Comparison of ENCODE assay signal across 8 mouse cellular contexts in the genomic region with DNA sequence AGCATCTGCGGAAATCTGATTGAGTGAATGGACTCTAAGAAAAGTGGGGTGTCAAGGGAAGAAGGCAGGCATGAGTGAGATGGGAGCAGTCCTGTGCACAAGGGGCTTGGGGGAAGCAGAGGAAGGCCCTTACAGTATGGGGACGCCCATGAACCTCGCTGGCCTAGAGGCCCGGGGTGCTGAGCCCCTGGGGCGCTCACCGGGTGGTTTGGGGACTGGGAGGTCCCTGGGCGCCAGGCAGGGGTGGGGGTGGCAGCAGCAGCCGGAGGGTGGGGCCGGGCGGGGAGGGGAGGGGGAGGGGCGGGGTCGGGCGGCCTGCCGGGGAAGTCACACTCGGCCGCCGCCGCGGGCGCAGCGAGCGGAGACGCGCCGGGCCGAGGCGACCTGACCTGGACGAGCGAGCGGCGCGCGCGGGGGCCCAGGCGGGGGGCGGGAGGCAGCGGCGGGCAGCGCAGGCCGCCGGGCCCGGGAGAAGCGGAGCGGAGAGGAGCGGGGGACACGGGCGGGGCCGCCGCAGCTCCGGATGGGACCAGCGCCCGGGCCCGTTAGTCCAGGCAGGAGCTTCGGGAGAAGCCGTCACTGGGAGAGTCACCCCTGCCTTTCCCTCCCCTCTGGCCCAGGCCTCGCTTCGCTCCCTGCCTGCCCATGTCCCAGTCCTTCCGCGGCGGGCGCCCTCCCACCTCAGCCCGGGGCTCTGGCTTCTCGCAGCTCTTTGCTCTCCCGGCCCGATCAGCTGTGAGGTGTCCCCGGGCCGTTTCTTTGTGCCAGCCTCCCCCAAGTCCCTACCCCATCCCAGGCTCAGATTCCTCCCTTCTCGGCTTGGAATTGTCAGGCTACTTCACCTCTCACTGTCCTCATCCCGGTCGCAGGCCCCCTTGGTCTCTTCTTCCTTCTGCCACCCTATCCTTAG. TPM values are rescaled to one million over a fixed set of nuclear protein-coding genes. Genes with fewer than 3 reads are reported as not detected.
DNase-seq lines count a peak whose midpoint lies in the region; ATAC-seq and TF ChIP-seq lines count a peak whose summit lies in the region.

A gene (plus strand): TSS at position 890 of the 910 bp plus-strand sequence.

- POLR2A ChIA-PET in Patski (lab: Charles Lee) = interaction anchor here (1.0 to 1.8 kb wide), 3 partner anchors 24 to 37 kb away, joined by 3 to 5 read pairs (median 4); no protein-coding TSS in a partner anchor

- 1% methylated on average over 50 of the region's 70 CpGs for WGBS in intestine, embryonic 16.5 days
- 4% methylated on average over 35 of the region's 70 CpGs for WGBS in liver, embryonic 11.5 days
- under 1% methylated on average over 41 of the region's 70 CpGs for WGBS in neural tube, embryonic 11.5 days

- peak within 1 kb of the TSS; percentile 82; the same call in 1 of the 2 replicates for H3K27ac ChIP-seq in cortical plate, adult 2 months (ENCODE audit: insufficient read depth, low read length)
- peak within 1 kb of the TSS; percentile 43 for H3K27ac ChIP-seq in intestine, embryonic 16.5 days (ENCODE audit: low read length)
- H3K27ac ChIP-seq in liver, embryonic 11.5 days (ENCODE audit: low read depth, low read length) = no peak within 1 kb of the TSS
- peak within 1 kb of the TSS; percentile 87 for H3K27ac ChIP-seq in neural tube, embryonic 11.5 days (ENCODE audit: low read depth, low read length)

- H3K4me1 ChIP-seq in cortical plate, adult 2 months (ENCODE audit: control insufficient read depth, insufficient read depth, low read length) = no peaks in the 10 kb centered on the region
- H3K4me1 ChIP-seq in intestine, embryonic 16.5 days (ENCODE audit: control insufficient read depth, insufficient read depth, low read length) = peaks cover 9% of the 10 kb centered on the region
- 0 out of 2 replicates have a peak, but pooled peaks cover 8% of the 10 kb centered on the region for H3K4me1 ChIP-seq in liver, embryonic 11.5 days (replicated peaks; ENCODE audit: control insufficient read depth, insufficient read depth, low read length)
- peaks cover 16% of the 10 kb centered on the region for H3K4me1 ChIP-seq in neural tube, embryonic 11.5 days (ENCODE audit: control insufficient read depth, insufficient read depth, low read length)

- peak within 1 kb of the TSS; percentile 83 for H3K4me3 ChIP-seq in cortical plate, adult 2 months (ENCODE audit: insufficient read depth, low read length)
- H3K4me3 ChIP-seq in intestine, embryonic 16.5 days (ENCODE audit: low read length) = peak within 1 kb of the TSS; percentile 62
- H3K4me3 ChIP-seq in liver, embryonic 11.5 days (ENCODE audit: low read depth, low read length) = peak within 1 kb of the TSS; percentile 64
- peak within 1 kb of the TSS; percentile 63 for H3K4me3 ChIP-seq in neural tube, embryonic 11.5 days (ENCODE audit: low read depth, low read length)

- H3K27me3 ChIP-seq in Patski = no peaks in the 10 kb centered on the region
- 0 out of 2 replicates have a peak, but pooled peaks cover 3% of the 10 kb centered on the region for H3K27me3 ChIP-seq in intestine, embryonic 16.5 days (replicated peaks; ENCODE audit: control insufficient read depth, insufficient read depth, low read length)
- H3K27me3 ChIP-seq in liver, embryonic 11.5 days (replicated peaks; ENCODE audit: control insufficient read depth, insufficient read depth, low read length) = peaks cover 26% of the 10 kb centered on the region
- H3K27me3 ChIP-seq in neural tube, embryonic 11.5 days (ENCODE audit: control insufficient read depth, insufficient read depth, low read length) = 0 out of 2 replicates have a peak, but pooled peaks cover 2% of the 10 kb centered on the region

- no peaks in the 10 kb centered on the region for H3K9me3 ChIP-seq in intestine, embryonic 16.5 days (ENCODE audit: control insufficient read depth, low read length)
- no peaks in the 10 kb centered on the region for H3K9me3 ChIP-seq in liver, embryonic 11.5 days (ENCODE audit: control insufficient read depth, low read length)
- H3K9me3 ChIP-seq in neural tube, embryonic 11.5 days (ENCODE audit: control insufficient read depth, low read length) = no peaks in the 10 kb centered on the region

- CTCF ChIA-PET in Patski (lab: Charles Lee) = interaction anchor here (1.0 to 1.8 kb wide), 9 partner anchors 13 to 113 kb away, joined by 3 to 15 read pairs (median 4); a partner anchor contains a TSS

- ATAC-seq in Patski = peak; percentile 26
- ATAC-seq in granulocyte monocyte progenitor cell, adult 5-6 weeks (replicated peaks; ENCODE audit: poor library complexity, severe bottlenecking) = peak; percentile 23; the same call in 1 of the 2 replicates
- peak; percentile 69 for ATAC-seq in intestine, embryonic 16.5 days
- ATAC-seq in liver, embryonic 11.5 days (replicated peaks; ENCODE audit: low FRiP score) = peak; percentile 39
- peak; percentile 49 for ATAC-seq in neural tube, embryonic 11.5 days (ENCODE audit: insufficient read depth, low FRiP score, low TSS enrichment)
- ATAC-seq in monocyte, adult 5-6 weeks (replicated peaks; ENCODE audit: insufficient number of reproducible peaks, low FRiP score, low TSS enrichment, poor library complexity, severe bottlenecking) = no peak

- no peak for TF ChIP-seq POLR2A in cortical plate, adult 2 months (IDR thresholded peaks at IDR 0.05; ENCODE audit: extremely low read depth, insufficient read depth, low read length)

- peak within 1 kb of the TSS; percentile 81 for H3K9ac ChIP-seq in intestine, embryonic 16.5 days (ENCODE audit: low read depth, low read length)
- H3K9ac ChIP-seq in liver, embryonic 11.5 days (ENCODE audit: low read depth, low read length) = peak within 1 kb of the TSS; percentile 71
- H3K9ac ChIP-seq in neural tube, embryonic 11.5 days (ENCODE audit: low read length) = peak within 1 kb of the TSS; percentile 95

- no peaks in the 10 kb centered on the region for H3K36me3 ChIP-seq in intestine, embryonic 16.5 days (ENCODE audit: control insufficient read depth, insufficient read depth, low read length)
- no peaks in the 10 kb centered on the region for H3K36me3 ChIP-seq in liver, embryonic 11.5 days (ENCODE audit: control insufficient read depth, insufficient read depth, low read length)
- no peaks in the 10 kb centered on the region for H3K36me3 ChIP-seq in neural tube, embryonic 11.5 days (ENCODE audit: control insufficient read depth, insufficient read depth, low read length)

- peak within 1 kb of the TSS; percentile 85 for H3K4me2 ChIP-seq in intestine, embryonic 16.5 days (ENCODE audit: low read depth, low read length)
- H3K4me2 ChIP-seq in liver, embryonic 11.5 days = peak within 1 kb of the TSS; percentile 96
- H3K4me2 ChIP-seq in neural tube, embryonic 11.5 days (ENCODE audit: low read depth) = peak within 1 kb of the TSS; percentile 90

- DNase-seq in 3134 (ENCODE audit: extremely low read depth, insufficient read length, low spot score) = peak; percentile 74
- DNase-seq in Patski (ENCODE audit: low read depth, low spot score) = no peak
- DNase-seq in liver, embryonic 11.5 days (ENCODE audit: low spot score) = peak; percentile 64
- peak; percentile 59 for DNase-seq in neural tube, embryonic 11.5 days (ENCODE audit: low spot score)

- TF ChIP-seq CTCF in Patski (IDR thresholded peaks at IDR 0.05) = no peak
- no peak for TF ChIP-seq CTCF in cortical plate, adult 2 months (IDR thresholded peaks at IDR 0.05; ENCODE audit: extremely low read depth, insufficient read depth, low read length)

- in situ Hi-C loops in Patski (cut with MboI; ENCODE audit: low pct_unique_long_range_greater_than_20kb) = loop anchor here (5.0 kb wide), 1 partner anchor 76 kb away; no protein-coding TSS in a partner anchor

RNA-seq across cellular contexts. Expression of the gene that starts here (rescaled TPM):
- 47.2 TPM for polyA plus RNA-seq in Patski (2021)
- 115 and 129 TPM in 2 replicates for polyA plus RNA-seq in cortical plate, adult 2 months (2012; rRNA removed)
- total RNA-seq in granulocyte monocyte progenitor cell, adult 5-6 weeks (2014; fragmentation: Nextera tagmentation) = 0.64 TPM in 1 of 2 replicates, not detected in the other
- total RNA-seq in granulocyte monocyte progenitor cell, adult 5-6 weeks (2017) = 0.31 and 0.56 TPM in 2 replicates
- 4.9 and 6.2 TPM in 2 replicates for polyA plus RNA-seq in intestine, embryonic 16.5 days (2015; fragmentation: Nextera tagmentation; extraction: Ambion mirVana)
- polyA plus RNA-seq in liver, embryonic 11.5 days (2014; fragmentation: Nextera tagmentation; extraction: Ambion mirVana) = 3.2 and 4.5 TPM in 2 replicates
- 29.0 and 37.4 TPM in 2 replicates for polyA plus RNA-seq in neural tube, embryonic 11.5 days (2014; fragmentation: Nextera tagmentation; extraction: Ambion mirVana)
- 0.19 to 0.38 TPM in 2 of 3 replicates, not detected in the other for total RNA-seq in monocyte, adult 5-6 weeks (2017)

Comparison
In these comparisons a context has a peak if more than half of its experiments do, and no peak if none do; other contexts are left out.
1. Peak in ATAC-seq in granulocyte monocyte progenitor cell, adult 5-6 weeks; RNA of the gene not detected or under 1 TPM.